Mouse (Mus musculus): Measurements from ENCODE around the gene Sox13. TPM values are rescaled to one million over a fixed set of nuclear protein-coding genes. Genes with fewer than 3 reads are reported as not detected.

Sox13 gene
- total and polyA plus RNA-seq, 3 experiments, result 0.03 TPM; not detected in 2

DNA sequence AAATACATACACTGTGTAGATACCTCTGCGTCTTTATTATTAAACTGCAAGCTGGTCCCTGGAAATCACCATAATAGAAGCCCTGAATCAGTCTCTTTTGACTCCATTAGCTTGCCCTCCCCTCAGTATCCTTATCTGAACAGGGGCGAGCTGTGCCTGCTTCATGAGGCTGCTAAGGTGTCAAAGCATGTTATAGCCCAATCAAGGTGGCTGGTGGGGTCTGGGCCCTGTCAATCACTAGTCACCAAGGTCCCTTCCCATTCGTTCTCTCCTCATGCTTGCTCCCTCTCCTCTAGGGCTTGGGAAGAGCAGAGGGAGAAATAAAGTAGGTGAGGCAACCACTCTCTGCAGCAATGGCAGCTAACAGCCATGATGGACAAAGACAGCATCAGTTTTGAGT, 77.0 kb downstream of the Sox13 start:
- DNase-seq (ENCODE audit: low read depth, low spot score), result no peak
- Histone ChIP-seq H3K36me3 (ENCODE audit: control insufficient read depth in 1 of 2, insufficient read depth in 2 of 2, low read length in 2 of 2) (no peaks in the 10 kb centered on the region), H3K27me3 (ENCODE audit: control insufficient read depth in 1 of 2, insufficient read depth in 2 of 2, low read length in 2 of 2) (no peaks in the 10 kb centered on the region), H3K9ac (ENCODE audit: control insufficient read depth, low read depth, low read length, poor library complexity, severe bottlenecking) (no peak overlapping the region), H3K79me2 (ENCODE audit: control insufficient read depth, insufficient read depth, low read length, poor library complexity) (no peaks in the 10 kb centered on the region), H3K27ac (ENCODE audit: control insufficient read depth, low read depth, low read length) (no peak overlapping the region), H3K4me3 (ENCODE audit: control insufficient read depth in 1 of 2, insufficient read depth in 1 of 2, low read depth in 2 of 2, low read length in 2 of 2) (no peak overlapping the region), H3K9me3 (replicated peaks; ENCODE audit: insufficient read depth, low read length) (no peaks in the 10 kb centered on the region), H3K4me1 (ENCODE audit: control insufficient read depth in 1 of 2, insufficient read depth in 2 of 2, low read length in 2 of 2) (peaks cover 0 to 9% of the 10 kb centered on the region in 2 experiments; a peak in 2 of 4 replicates)
- TF ChIP-seq NELFE (IDR thresholded peaks at IDR 0.05; ENCODE audit: low read depth, low read length), result no peak
- TF ChIP-seq MEF2A (IDR thresholded peaks at IDR 0.05; ENCODE audit: extremely low read depth, insufficient replicate concordance, low read depth, low read length, poor library complexity, severe bottlenecking), result no peak
- no peak for TF ChIP-seq GABPA (IDR thresholded peaks at IDR 0.05; ENCODE audit: low read depth, low read length)
- TF ChIP-seq TAL1 (IDR thresholded peaks at IDR 0.05; ENCODE audit: low read length), result no peak
- no peak for TF ChIP-seq POLR2A (IDR thresholded peaks at IDR 0.05; ENCODE audit: control insufficient read depth in 1 of 2, insufficient read depth in 1 of 2, low read depth in 1 of 2, low read length in 2 of 2, poor library complexity in 1 of 2)
- TF ChIP-seq USF1 (IDR thresholded peaks at IDR 0.05; ENCODE audit: low read depth, low read length), result no peak
- no peak for TF ChIP-seq ETS1 (IDR thresholded peaks at IDR 0.05; ENCODE audit: low read depth, low read length)
- TF ChIP-seq ZMIZ1 (IDR thresholded peaks at IDR 0.05; ENCODE audit: low read depth, low read length), result no peak
- TF ChIP-seq EP300 (IDR thresholded peaks at IDR 0.05; ENCODE audit: low read depth in 1 of 2, low read length in 2 of 2), result no peak
- no peak for TF ChIP-seq ZC3H11A (IDR thresholded peaks at IDR 0.05; ENCODE audit: low read depth, low read length)
- no peak for TF ChIP-seq JUND (IDR thresholded peaks at IDR 0.05; ENCODE audit: low read depth, low read length)
- TF ChIP-seq MXI1 (IDR thresholded peaks at IDR 0.05; ENCODE audit: low read depth, low read length), result no peak
- TF ChIP-seq CHD1 (IDR thresholded peaks at IDR 0.05; ENCODE audit: low read depth, low read length), result no peak
- TF ChIP-seq BHLHE40 (IDR thresholded peaks at IDR 0.05; ENCODE audit: borderline replicate concordance, low read depth, low read length), result no peak
- no peak for TF ChIP-seq MYC (IDR thresholded peaks at IDR 0.05; ENCODE audit: low read depth, low read length)
- TF ChIP-seq HCFC1 (IDR thresholded peaks at IDR 0.05; ENCODE audit: low read depth, low read length), result no peak
- TF ChIP-seq ZKSCAN1 (IDR thresholded peaks at IDR 0.05; ENCODE audit: low read depth, low read length), result no peak
- TF ChIP-seq E2F4 (IDR thresholded peaks at IDR 0.05; ENCODE audit: borderline replicate concordance, low read depth, low read length), result no peak

DNA sequence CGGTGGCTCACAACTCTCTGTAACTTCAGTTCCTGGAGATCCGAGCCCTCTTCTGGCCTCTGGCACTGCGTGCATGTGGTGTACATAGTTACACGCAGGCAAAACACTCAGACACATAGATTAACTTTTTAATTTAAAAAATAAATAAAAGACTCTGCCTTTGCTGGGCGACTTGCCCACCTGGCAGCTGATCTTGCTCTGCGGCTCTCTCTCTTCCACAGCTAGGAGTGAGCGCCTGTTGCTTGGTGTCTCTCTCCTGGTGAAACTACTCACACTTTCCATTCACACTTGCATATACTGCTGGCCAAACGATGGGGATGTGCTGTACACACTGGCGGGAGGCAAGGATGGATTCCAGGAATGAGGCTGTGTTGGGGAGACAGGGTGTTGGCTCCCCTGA, 77.6 kb downstream of the Sox13 start:
- H3K9ac ChIP-seq (ENCODE audit: control insufficient read depth, low read depth, low read length, poor library complexity, severe bottlenecking), result peak overlapping the region; percentile 31; the same call in 1 of the 2 replicates
- peak; percentile 56 for DNase-seq (ENCODE audit: low read depth, low spot score)
- H3K27ac ChIP-seq (ENCODE audit: control insufficient read depth, low read depth, low read length), result no peak overlapping the region
- no peaks in the 10 kb centered on the region for H3K36me3 ChIP-seq (ENCODE audit: control insufficient read depth in 1 of 2, insufficient read depth in 2 of 2, low read length in 2 of 2)
- no peaks in the 10 kb centered on the region for H3K79me2 ChIP-seq (ENCODE audit: control insufficient read depth, insufficient read depth, low read length, poor library complexity)
- H3K27me3 ChIP-seq (ENCODE audit: control insufficient read depth in 1 of 2, insufficient read depth in 2 of 2, low read length in 2 of 2), result no peaks in the 10 kb centered on the region
- H3K9me3 ChIP-seq (replicated peaks; ENCODE audit: insufficient read depth, low read length), result no peaks in the 10 kb centered on the region
- H3K4me3 ChIP-seq (ENCODE audit: control insufficient read depth in 1 of 2, insufficient read depth in 1 of 2, low read depth in 2 of 2, low read length in 2 of 2), result peak overlapping the region; percentile 18 to 49; a peak in 3 of 4 replicates
- TF ChIP-seq SMC3 (IDR thresholded peaks at IDR 0.05; ENCODE audit: low read depth, low read length) (no peak), USF1 (IDR thresholded peaks at IDR 0.05; ENCODE audit: low read depth, low read length) (no peak), POLR2A (IDR thresholded peaks at IDR 0.05; ENCODE audit: control insufficient read depth in 1 of 2, insufficient read depth in 1 of 2, low read depth in 1 of 2, low read length in 2 of 2, poor library complexity in 1 of 2) (no peak), MYB (IDR thresholded peaks at IDR 0.05; ENCODE audit: low read depth, low read length) (no peak), ZC3H11A (IDR thresholded peaks at IDR 0.05; ENCODE audit: low read depth, low read length) (no peak), BHLHE40 (IDR thresholded peaks at IDR 0.05; ENCODE audit: borderline replicate concordance, low read depth, low read length) (no peak), MAFK (IDR thresholded peaks at IDR 0.05; ENCODE audit: borderline replicate concordance, low read depth, low read length) (no peak), SIN3A (IDR thresholded peaks at IDR 0.05; ENCODE audit: low read length) (no peak), UBTF (IDR thresholded peaks at IDR 0.05; ENCODE audit: borderline replicate concordance, insufficient read depth, low read depth, low read length) (no peak), CHD2 (IDR thresholded peaks at IDR 0.05; ENCODE audit: low read length) (no peak), CHD1 (IDR thresholded peaks at IDR 0.05; ENCODE audit: low read depth, low read length) (no peak), MAX (IDR thresholded peaks at IDR 0.05; ENCODE audit: low read length) (no peak)
- H3K4me1 ChIP-seq (ENCODE audit: control insufficient read depth in 1 of 2, insufficient read depth in 2 of 2, low read length in 2 of 2), result peaks cover 0 to 9% of the 10 kb centered on the region in 2 experiments; a peak in 2 of 4 replicates
